18 mouse cellular contexts compared by ENCODE assay signal in genomic region chr8:127859036-127859435, GRCm38 (mm10).
DNase-seq lines count a peak whose midpoint lies in the region.
"Had no signal": no experiment of that assay in that cellular context is flagged by ENCODE, and none has a peak within 500 bp of the region (broad histone marks: within the 10 kb centered on the region; RNA-seq: fewer than 3 reads in every experiment).

No protein-coding gene starts in this region.

- peak; percentile 21 for DNase-seq in adrenal gland, postnatal 25 days
- no peak for DNase-seq in adrenal gland, postnatal 4 days (ENCODE audit: low spot score in 2 of 2)
- DNase-seq in cerebellum, postnatal 36 days, result peak; percentile 19 to 20
- DNase-seq in cerebellum, adult 9-10 months, result no peak
- DNase-seq in lung, postnatal 36 days, result peak; percentile 12
- no peak for DNase-seq in lung, postnatal 4 days
- DNase-seq in ovary, postnatal 10 days (ENCODE audit: low spot score), result no peak
- DNase-seq: gastrocnemius, adult 2 months; gastrocnemius, postnatal 36 days; heart, adult 18-20 months; kidney, adult 9 months; kidney, postnatal 10 days; layer of hippocampus, postnatal 36 days; liver; lung, adult 2 months; retina, postnatal 1 day; right cerebral cortex, postnatal 14 days; thymus, postnatal 4 days had no signal

Comparison
In these comparisons a context has a peak if more than half of its experiments do, and no peak if none do; other contexts are left out.
1. DNase-seq: peak in adrenal gland, postnatal 25 days (single experiment), cerebellum, postnatal 36 days (2 of 2) and lung, postnatal 36 days (single experiment); none in adrenal gland, postnatal 4 days (0 of 2), cerebellum, adult 9-10 months (single experiment), lung, postnatal 4 days (0 of 2) and ovary, postnatal 10 days (single experiment).